Mouse (Mus musculus): ENCODE measurements at regions not wholly inside any gene's neighbourhood (a gene's known extent, or its start where the extent isn't known, plus 50 kb on each side); places are given as distances from the start of the nearest gene placed in this dataset.

DNA sequence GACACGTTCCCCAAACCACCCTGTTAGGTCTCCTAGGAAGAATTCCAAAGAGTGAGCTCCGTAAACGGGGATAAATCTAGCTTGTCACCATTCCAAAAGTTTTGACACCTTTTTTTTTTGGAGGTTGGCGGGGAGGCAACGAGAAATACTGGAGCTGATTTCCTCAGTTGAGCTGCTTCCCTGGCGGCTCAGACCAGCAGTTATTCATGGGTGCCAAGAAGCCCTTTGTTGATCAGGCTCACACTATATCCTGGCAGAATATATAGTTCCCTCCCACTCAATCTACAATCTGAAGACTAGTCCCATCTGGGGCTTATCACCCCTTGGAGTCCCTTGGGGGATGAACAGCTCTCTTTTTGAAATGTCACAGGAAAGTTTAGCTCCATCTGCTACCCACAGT, 77.5 kb upstream of the Tiam2 start:
- DNase-seq (ENCODE audit: low spot score) = no peak

- no peak for DNase-seq (ENCODE audit: low spot score)
Observed at GRCm38 (mm10) chr17:3249320-3249719, 77.1 kb upstream of the Tiam2 start.

DNA sequence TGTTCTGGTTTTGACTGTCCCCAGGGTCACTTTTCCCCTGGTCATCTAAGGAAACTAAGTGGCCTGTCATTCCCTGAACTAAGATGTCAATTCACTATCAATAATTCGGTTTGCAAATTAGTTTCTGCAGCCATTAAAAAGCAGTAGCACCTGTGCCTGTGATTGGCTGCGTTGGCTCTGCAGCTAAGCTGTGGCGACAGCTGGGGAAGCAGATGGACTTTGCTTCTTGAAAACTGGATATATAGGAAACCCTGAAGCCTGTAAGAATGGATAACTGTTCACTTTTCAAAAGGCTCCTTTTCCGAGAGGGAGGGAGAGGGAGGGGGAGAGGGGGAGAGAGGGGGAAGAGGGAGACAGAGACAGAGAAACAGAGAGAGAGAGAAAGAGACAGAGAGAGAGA, 75.2 kb upstream of the Tiam2 start:
- no peak for DNase-seq (ENCODE audit: low spot score)

DNA sequence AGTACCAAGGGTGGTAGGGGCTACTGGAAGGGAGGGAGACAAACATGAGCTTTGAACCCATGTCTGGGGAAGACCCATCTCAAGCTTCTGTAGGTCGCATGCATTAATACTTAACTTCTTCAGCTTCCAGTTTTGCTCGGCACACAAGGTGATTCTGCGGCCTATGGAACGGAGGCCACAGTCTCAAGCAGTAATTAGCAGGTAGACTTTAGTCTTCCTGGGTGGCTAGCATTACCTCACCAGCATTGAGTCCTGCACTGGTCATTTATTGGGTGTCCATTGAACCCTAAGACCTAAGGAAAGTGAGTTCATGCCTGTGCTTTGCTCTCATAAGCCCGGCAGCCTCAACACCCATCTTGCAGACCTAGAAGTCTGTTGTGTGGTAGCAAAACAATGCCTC, 74.4 kb upstream of the Tiam2 start:
- DNase-seq (ENCODE audit: low spot score) = no peak

- DNase-seq (ENCODE audit: low spot score) = peak; percentile 67
Observed at GRCm38 (mm10) chr17:3253508-3254176, 72.7 kb upstream of the Tiam2 start.

- no peak for DNase-seq (ENCODE audit: low spot score)
Observed at GRCm38 (mm10) chr17:3256765-3257164, 69.6 kb upstream of the Tiam2 start.

GRCm38 (mm10) chr17:3258811-3259510, 67.4 kb upstream of the Tiam2 start:
- no peak for DNase-seq (ENCODE audit: low spot score)

DNA sequence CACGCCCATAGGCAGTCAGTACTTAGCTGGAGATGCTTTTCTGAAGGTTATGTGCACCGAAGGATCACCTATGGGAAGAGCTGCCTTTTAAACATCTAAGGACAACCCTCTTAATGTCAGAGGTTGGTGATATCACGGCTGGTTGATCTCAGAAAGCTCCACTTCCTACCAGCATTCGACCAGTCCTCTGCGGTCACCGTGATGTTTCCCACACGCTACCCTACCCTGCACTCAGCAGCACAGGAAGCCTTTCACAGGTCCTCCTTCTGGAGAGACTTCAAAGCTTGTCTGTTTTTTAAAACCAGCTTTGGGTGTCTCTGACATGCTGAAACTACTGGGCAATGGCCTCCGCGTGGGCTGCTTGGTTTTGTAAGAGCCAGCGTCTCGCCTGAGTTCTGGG, 65.6 kb upstream of the Tiam2 start:
- DNase-seq (ENCODE audit: low spot score) = no peak

- peak; percentile 94 for DNase-seq (ENCODE audit: low spot score)
Observed at GRCm38 (mm10) chr17:3273108-3274091, 53.0 kb upstream of the Tiam2 start.

- peak; percentile 78 for DNase-seq (ENCODE audit: low spot score)
Observed at GRCm38 (mm10) chr17:3274449-3275285, 51.7 kb upstream of the Tiam2 start.
